Mouse (Mus musculus) left cerebral cortex, postnatal 25 days (tissue): ENCODE measurements at regions not wholly inside any gene's neighbourhood (a gene's known extent, or its start where the extent isn't known, plus 50 kb on each side); places are given as distances from the start of the nearest gene placed in this dataset.

Experiments
- DNase-seq, 2 experiments: peaks; one replicate each; pipeline ENCODE4 v3.0.0; 2022; ENCODE audit warnings: low spot score in 2 of 2, mixed read lengths in 1 of 2
- intact Hi-C: fragments of 180-260 bp; cut with DNase I; formaldehyde crosslinking; loops from one replicate; pipeline ENCODE4 v1.15.1; 2025

GRCm38 (mm10) chr1:114835926-114836325, 848.6 kb upstream of the Cntnap5a start:
- intact Hi-C loops, result no loop called here
- no peak for DNase-seq

GRCm38 (mm10) chr1:114849671-114850070, 834.9 kb upstream of the Cntnap5a start:
- no peak for DNase-seq
- intact Hi-C loops, result no loop called here

- peak in 1 of 2 experiments; percentile 40 for DNase-seq
- intact Hi-C loops, result no loop called here
Observed at GRCm38 (mm10) chr1:114860983-114861382, 823.6 kb upstream of the Cntnap5a start.

GRCm38 (mm10) chr1:114862927-114863326, 821.6 kb upstream of the Cntnap5a start:
- peak; percentile 11 to 56 for DNase-seq
- intact Hi-C loops, result no loop called here

- intact Hi-C loops, result no loop called here
- DNase-seq, result no peak
Observed at GRCm38 (mm10) chr1:114875791-114876190, 808.8 kb upstream of the Cntnap5a start.
